Mouse (Mus musculus) small intestine, adult 2 months (tissue): Measurements from ENCODE around the gene Myh9.

Experiments used
- CTCF ChIP-seq: fragments of 200-500 bp; IDR thresholded peaks from 2 replicates; pipeline ENCODE4 v1.5.1; 2012; ENCODE audit warnings: low read depth, mild to moderate bottlenecking, control low read depth, inconsistent platforms, low read length, moderate library complexity, mixed read lengths; ENCODE audit not compliant: insufficient replicate concordance, insufficient read length; ENCODE audit errors: extremely low read depth
- POLR2A ChIP-seq: fragments of 200-500 bp; IDR thresholded peaks from 2 replicates; pipeline ENCODE4 v1.6.1; 2012; ENCODE audit warnings: low read depth, mild to moderate bottlenecking, control low read depth, inconsistent platforms, low read length, moderate library complexity

DNA sequence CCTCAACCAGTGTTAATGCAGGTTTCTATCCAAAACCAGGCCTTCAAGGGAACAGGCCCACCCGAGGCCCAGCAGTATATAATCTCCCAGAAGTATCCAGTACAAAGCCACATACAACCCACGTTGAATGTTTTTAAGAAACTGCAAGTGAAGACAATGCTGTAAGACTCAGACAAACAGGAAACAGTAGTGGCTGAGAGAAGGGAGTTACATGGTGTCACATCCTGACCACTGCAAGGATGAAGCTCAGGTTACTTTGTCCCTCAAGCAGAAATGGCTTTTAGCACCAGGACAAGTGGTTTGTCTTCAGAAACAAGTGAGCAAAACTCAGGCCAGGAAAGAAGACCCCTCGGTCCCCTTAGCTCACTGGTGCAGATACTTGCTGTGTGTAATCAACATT is 52.8 kb downstream of the Myh9 start:
- no peak for TF ChIP-seq CTCF
- no peak for TF ChIP-seq POLR2A
